Mouse (Mus musculus) right cerebral cortex, postnatal 4 days (tissue): ENCODE data around the gene Cfap61.

Experiments used
- DNase-seq: peaks from one replicate; pipeline ENCODE4 v3.0.0-alpha.2; 2022

The Cfap61 gene

GRCm38 (mm10) chr2:146262215-146262614 is 327.6 kb downstream of the Cfap61 start:
- no peak for DNase-seq

- DNase-seq = no peak
Observed at GRCm38 (mm10) chr2:146262966-146263365, 328.4 kb downstream of the Cfap61 start.
